Mouse (Mus musculus) mature B cell (primary cell): Measurements from ENCODE around the gene Crisp2.

Source experiments
- in situ Hi-C: fragments of 300-500 bp; cut with MboI; formaldehyde crosslinking; loops from 2 replicates; pipeline ENCODE4 v1.14.3; 2019

Crisp2 gene

GRCm38 (mm10) chr17:40716273-40716672 is 90.5 kb downstream of the Crisp2 start:
- in situ Hi-C loops: no loop called here
